Mouse (Mus musculus): ENCODE data around the gene Ocel1.

Gene Ocel1

DNA sequence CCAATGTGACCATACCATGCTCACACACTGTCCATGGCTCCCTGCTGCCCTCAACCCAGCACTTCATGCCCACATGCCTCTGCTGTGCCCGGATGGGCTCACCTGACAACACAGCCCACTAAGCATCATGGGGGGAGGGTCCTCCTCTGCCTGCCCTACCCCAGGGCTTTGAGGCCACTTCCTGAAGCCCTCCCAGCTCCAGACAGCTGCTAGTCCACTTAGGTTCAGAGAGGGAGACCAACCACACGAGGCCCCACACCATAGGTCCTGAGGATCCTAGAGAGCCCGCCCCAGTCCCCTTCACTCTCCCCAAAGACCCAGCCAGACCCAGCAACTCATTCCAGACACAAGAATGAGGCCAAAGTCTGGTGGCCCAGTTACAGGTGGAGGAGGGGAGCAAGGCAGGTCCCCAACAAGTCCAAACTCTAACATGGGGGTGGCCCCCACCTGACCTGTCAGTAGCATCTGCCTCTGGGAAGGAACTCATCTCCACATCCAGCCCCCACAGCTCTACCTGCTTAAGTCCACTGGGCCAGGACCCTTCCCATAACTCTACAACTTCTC is 8.5 kb downstream of the Ocel1 start:
- DNase-seq (ENCODE audit: low spot score), result no peak

- no peak for DNase-seq (ENCODE audit: low spot score)
Measured at GRCm38 (mm10) chr8:71380178-71381171, 9.4 kb downstream of the Ocel1 start.

GRCm38 (mm10) chr8:71381421-71381970 is 10.4 kb downstream of the Ocel1 start, which contains the start of gene Nr2f6:
Gene Nr2f6 (minus strand): TSS chr8:71381960.
- DNase-seq (ENCODE audit: low spot score), result no peak

DNA sequence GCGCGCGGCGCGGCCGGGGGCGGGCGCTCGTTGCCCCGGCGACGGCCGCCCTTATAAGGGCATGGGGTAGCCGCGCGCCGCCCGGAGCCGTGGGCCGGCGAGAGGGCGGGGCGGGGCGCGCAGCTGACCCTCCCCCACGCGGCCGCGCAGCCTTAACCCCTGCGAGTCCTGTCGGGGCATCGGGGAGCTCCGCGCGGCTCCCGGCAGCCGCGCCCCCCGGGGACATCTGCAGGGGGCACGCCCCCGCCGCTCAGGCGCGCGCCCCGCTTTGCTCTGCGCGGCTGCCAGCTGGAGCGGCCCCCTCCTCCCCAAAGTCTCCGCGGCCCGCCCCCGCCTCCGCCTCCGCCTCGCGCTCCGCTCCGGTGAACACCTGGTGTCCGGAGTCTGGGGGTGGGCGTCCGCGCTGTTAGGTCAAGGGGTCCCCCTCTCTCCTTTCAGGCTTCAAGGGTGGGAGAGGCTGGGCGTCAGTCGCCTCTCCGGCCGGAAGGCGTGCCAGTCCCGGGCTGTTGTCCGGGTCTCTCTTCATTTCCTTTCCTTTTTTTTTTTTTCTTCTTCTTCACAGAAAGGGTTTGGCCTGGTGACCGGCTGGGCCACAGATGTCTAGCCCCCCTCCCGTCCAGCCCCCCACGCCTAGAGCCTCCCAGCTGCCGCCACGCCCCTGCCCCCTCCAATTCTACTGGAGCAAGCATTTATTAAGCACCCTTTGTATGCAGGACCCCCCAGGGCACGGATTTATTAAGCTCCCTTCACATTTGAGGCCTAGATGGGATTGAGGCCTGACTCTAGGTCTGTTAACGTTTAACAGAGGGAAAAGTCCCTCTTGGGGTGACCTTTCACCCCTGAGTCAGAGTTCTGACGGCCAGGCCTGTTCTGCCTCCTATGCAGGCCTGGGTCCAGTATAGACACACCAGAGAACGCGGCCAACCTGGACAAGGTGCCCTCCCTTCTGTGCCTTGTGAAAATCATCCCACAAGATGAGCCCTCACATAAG is 11.2 kb downstream of the Ocel1 start:
- no peak for DNase-seq (ENCODE audit: low spot score)

DNA sequence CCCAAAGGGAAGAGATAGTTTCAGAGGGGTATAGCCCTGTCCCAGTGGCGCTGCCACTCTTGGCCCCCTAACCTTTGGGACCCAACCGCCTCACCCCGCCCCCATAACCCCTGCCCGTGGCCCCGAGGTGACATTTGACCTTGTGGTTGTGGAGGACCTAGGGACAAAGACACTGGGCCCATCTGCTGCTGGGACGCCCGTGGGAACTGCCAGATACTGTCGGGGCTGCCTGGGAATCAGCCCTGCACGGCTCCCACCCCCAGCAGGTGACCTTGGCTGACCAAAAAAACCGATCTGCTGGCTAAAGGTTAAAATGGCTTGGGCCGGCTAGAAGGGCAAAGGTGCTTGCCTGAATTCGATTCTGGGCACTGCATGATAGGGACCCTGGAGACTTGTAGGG is 12.3 kb downstream of the Ocel1 start:
- no peak for DNase-seq (ENCODE audit: low spot score)

DNA sequence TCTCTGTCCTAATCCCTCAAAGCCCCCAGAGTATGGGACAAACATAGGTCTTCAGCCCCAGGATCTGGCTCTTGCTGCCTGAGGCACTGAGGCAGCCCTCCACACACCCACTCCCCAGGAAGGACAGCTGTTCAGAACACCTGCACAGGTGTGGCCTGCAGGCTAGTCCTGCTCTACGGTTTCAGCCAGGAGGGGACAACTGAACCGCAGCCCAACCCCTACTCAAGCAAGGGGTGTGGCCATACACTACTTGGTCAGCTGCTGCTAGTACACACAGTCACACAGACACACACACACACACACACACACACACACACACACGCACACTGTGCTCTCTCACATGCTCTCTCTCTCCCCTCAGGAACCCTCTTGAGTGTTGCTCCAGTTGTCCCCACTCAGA is 12.8 kb downstream of the Ocel1 start:
- DNase-seq (ENCODE audit: low spot score), result no peak

GRCm38 (mm10) chr8:71385212-71385835 is 14.2 kb downstream of the Ocel1 start:
- DNase-seq (ENCODE audit: low spot score), result no peak

DNA sequence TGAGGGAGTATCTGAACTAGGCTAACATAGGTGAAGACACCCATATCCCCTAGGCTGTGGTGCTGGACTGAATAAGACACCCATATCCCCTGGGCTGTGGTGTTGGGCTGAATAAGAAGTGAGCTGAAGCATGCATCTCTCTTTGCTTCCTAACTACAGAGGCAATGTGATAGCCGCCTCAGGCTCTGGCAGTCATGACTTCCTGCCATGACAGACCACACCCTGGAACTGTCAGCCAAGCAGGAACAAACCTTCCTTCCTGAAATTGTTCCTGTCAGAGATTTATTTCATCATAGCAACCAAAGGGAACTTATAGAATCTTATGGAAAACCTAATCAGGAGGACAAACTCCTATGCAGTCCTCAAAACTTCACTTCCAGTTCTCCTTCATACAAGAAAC is 17.2 kb downstream of the Ocel1 start:
- no peak for DNase-seq (ENCODE audit: low spot score)

- no peak for DNase-seq (ENCODE audit: low spot score)
Measured at GRCm38 (mm10) chr8:71391696-71392095, 20.6 kb downstream of the Ocel1 start.

- no peak for DNase-seq (ENCODE audit: low spot score)
Measured at GRCm38 (mm10) chr8:71392391-71392790, 21.3 kb downstream of the Ocel1 start.

DNA sequence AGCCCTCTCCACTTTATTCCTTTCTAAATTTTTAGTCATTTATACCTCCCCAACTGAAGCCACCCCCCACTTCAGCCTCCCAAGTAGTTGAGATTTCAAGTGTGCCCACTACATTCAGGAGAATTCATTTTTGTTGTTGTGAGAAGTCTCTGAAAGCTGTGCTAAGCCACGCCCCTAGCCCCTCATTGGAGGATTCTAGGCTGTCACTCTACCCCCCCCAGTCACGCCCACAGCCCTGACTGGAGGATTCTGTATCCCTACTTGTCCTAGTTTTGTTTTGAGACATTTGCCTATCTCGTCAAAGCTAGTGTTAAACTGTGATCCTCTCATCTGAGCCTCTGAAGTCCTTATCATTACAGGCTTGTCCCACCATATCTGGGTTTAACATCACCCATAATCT is 21.8 kb downstream of the Ocel1 start:
- no peak for DNase-seq (ENCODE audit: low spot score)

DNA sequence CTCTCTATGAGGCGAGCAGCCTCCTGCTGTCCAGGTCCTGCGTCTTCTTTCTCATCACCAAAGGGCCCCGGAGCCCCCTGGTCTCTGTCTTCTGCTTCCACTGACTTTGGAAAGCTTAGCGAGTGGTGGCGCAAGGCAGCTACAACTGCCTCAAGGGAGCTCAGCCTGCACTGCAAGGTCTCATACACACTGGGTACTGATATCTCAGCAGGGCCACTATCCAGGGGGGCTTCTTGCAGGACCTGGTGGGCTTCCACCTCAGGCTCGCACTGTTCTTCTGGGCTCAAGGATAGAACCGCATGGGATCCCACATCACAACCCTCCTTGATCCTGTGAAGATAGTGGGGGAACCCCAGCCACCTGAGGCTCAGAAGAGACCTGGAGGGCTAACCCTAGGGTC is 23.4 kb downstream of the Ocel1 start:
- DNase-seq (ENCODE audit: low spot score), result no peak

GRCm38 (mm10) chr8:71395071-71395470 is 24.0 kb downstream of the Ocel1 start:
- DNase-seq (ENCODE audit: low spot score), result no peak

GRCm38 (mm10) chr8:71395629-71396028 is 24.5 kb downstream of the Ocel1 start, which contains the start of gene Ushbp1:
Gene Ushbp1 (minus strand): TSS chr8:71395802.
- DNase-seq (ENCODE audit: low spot score), result no peak

DNA sequence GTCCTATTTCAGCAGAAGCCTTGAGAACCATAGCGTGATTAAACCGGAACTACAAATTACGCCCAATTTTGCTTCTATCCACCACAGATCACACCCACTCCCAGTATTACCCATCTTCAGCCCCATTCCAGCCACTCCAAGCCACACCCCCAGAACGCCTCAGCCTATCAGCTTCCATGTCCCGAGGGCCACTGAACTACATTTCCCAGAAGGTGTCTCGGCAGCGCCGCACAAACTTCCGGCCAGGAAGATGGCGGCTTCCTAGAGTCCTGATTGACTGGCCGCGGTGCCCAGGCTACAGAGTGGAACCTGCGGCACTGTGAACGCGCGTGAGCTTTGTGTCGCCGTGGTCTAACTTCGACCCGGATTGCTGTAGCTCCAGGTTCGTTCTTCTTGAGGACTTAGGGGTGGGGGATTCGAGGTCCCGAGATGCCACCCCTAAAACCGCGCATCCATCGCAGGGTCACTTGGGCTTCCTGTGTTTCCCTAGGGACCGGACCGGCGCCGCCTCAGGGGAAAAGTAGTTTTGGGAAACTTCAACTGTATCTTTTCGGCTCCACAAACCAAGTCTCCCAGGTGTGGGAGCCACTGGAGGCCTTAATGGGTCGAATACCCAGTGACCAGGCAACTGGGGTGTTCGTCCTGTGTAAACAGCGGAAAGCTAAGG is 25.7 kb downstream of the Ocel1 start, which contains the start of gene Babam1:
Gene Babam1, plus strand, starts transcription at position 223 of the 667 bp plus-strand sequence.
- DNase-seq (ENCODE audit: low spot score), result peak; percentile 86

- no peak for DNase-seq (ENCODE audit: low spot score)
Measured at GRCm38 (mm10) chr8:71397701-71398100, 26.6 kb downstream of the Ocel1 start.

GRCm38 (mm10) chr8:71400826-71401225 is 29.7 kb downstream of the Ocel1 start:
- DNase-seq (ENCODE audit: low spot score), result no peak

GRCm38 (mm10) chr8:71401454-71401853 is 30.4 kb downstream of the Ocel1 start:
- no peak for DNase-seq (ENCODE audit: low spot score)

DNA sequence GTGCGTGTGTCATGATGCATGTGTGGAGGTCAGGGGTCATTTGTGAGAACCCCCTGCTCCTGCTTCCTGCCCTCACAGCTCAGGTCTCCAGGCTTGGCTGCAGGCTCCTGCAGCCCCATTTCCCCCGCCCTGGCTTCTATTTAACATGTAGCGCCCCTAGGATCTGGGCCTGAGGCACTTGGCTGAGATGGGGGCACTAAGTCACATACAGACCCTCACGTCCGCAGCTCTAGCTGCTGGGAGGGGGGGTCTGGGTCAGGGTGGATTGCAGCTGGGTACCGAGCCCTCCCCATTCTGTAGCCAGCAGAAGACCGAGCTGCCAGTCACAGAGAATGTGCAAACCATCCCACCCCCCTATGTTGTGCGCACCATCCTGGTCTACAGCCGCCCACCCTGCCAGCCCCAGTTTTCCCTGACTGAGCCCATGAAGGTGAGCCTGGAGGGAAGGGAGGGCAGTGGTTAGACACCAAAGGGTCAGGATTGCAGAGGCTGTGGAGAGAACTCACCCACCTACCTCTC is 31.4 kb downstream of the Ocel1 start:
- no peak for DNase-seq (ENCODE audit: low spot score)
